Mouse (Mus musculus) ES-E14 (cell line): Measurements from ENCODE around the gene Olfr402.

Experiments
- CHD2 ChIP-seq: IDR thresholded peaks from 2 replicates; pipeline ENCODE4 v1.6.1; 2014; ENCODE audit warnings: mild to moderate bottlenecking, low read depth, low read length, inconsistent platforms
- HCFC1 ChIP-seq: IDR thresholded peaks from 2 replicates; pipeline ENCODE4 v1.6.1; 2012; ENCODE audit warnings: low read length, inconsistent platforms, borderline replicate concordance; ENCODE audit not compliant: insufficient read depth
- MAFK ChIP-seq: IDR thresholded peaks from 2 replicates; pipeline ENCODE4 v1.6.1; 2014; ENCODE audit warnings: mild to moderate bottlenecking, low read depth, low read length, inconsistent platforms; ENCODE audit not compliant: insufficient read depth
- ZNF384 ChIP-seq: IDR thresholded peaks from 2 replicates; pipeline ENCODE4 v1.6.1; 2012; ENCODE audit warnings: low read depth, low read length, inconsistent platforms

DNA sequence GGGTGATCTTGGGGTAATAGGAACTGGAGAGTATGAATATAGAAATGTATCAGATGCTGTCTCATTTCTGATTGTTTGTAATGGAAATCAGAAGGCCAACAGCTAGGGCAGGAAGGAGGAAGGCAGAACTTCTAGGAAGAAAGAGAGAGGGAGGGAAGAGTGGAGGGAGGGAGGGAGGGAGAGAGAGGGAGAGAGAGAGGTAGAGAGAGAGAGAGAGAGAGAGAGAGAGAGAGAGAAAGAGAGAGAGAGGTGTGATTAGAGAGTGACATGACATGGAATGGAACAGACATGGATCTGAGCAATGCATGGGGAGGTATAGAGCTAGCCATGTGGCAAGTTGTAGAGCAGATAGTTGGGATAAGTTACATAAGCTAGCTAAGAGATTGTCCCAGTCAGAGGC, 15.4 kb downstream of the Olfr402 start:
- TF ChIP-seq MAFK (no peak), ZNF384 (no peak), HCFC1 (no peak), CHD2 (no peak)
